Mouse (Mus musculus): ENCODE results near the gene Lrrc8d.

Gene Lrrc8d

DNA sequence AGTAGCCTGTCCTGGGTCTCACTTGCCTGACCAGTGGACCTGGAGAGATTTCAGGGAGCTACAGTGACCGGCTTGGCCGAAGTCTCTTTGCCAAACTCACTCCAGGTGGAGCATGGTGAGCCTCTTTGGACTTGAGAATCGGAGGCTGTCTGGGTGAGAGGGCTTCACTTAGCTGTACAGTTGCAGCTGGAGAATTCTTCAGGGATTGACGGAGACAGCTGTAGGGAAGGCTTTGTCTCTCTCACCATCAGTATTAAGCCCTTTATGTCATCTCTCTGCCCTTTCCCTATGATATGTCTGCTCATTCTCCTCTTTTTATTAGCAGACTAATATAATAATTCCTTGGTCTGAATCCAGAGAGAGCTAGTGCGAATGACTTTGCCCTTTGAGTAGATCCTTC, 157.7 kb downstream of the Lrrc8d start:
- no peak for DNase-seq (ENCODE audit: low read depth, low spot score)

DNA sequence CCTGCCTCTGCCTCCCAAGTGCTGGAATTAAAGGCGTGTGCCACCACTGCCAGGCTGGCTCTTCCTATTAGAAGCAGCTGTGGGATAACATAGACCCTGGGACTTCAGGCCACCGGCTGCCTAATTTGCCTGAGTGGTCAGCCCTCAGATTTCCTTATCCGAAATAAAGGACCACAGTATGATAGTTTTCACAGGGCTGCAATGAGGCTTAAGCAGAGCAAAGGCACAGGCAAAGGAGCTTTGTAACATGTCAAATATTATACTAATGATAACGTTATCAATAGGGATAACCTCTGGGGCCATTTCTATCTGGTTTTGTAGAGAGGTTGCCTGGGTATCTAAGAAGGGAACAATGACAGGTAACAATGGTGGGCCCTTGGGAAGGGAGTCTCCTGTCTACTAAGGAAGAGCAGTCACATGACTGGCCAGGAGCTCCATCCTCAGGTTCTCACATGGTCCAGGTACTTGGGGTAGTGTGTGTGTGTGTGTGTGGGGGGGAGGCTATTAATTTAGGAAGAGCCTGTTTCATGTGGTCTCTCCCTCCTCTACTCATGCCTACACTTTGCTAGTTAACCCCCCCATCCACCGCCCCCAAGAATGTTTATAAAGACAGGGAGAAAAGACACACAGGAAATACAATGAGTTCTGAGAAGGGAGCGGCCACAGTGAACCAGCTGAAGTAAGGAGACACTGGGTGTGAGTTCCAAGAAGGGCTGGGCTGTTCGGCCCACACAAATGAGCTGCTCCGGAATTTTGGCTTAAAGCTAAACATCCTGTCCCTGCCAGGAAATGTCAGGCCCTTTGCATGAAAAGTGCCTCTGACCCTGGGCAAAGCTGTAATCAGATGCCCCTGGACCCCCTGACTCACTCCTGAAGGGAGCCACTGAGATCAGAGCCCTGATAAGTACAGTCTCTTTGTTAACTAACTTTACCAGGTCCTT, 159.3 kb downstream of the Lrrc8d start:
- no peak for DNase-seq (ENCODE audit: low read depth, low spot score)

DNA sequence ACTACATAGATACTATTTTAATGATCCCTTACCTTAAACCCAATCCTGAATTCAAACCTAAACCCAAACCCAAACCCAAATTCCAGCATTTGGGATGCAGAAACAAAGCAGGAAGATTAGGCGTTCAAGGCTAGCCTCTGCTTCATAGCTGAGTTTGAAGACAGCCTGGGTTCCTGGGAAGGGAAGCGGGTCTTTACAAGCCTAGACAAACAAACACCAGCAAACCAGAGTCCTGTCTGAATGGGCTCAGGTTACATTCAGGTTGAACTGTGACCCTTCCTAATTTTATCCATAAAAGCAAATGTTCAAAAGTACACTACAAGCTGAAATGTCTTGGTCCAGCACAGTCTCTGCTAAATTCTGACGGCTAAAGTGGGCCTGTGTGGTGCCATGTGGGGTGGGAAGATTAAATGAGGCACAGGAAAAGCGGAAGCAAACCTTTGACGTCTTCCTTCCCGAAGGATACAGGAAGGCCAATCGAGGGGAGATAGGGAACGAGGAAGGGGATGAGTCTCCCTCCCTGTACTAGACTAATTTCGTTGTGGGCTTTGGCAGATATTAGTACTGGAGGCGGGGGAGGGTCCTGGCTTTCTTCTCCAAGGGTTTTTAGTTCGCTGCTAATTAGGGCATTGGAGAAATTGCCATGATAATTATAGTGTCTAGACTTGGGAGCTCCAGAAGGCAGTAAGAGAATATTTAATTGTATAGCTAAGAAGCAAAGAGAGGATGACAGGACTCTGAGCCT, 160.1 kb downstream of the Lrrc8d start:
- DNase-seq (ENCODE audit: low read depth, low spot score), result no peak

DNA sequence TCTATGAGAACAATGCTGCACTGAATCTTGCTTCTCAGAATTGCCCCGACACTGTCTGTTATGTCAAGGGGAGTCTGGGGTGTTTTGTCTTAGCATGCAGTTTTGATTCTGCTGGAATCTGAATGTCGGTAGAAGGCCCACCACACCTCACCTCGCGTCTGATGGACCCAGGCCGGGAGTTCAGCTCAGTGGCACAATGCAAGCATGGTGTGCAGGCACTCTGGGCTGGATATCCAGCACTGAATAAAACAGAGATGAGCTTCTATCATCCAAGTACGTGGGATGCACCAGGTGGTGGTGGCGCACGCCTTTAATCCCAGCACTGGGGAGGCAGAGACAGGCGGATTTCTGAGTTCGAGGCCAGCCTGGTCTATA, 160.7 kb downstream of the Lrrc8d start:
- no peak for DNase-seq (ENCODE audit: low read depth, low spot score)

DNA sequence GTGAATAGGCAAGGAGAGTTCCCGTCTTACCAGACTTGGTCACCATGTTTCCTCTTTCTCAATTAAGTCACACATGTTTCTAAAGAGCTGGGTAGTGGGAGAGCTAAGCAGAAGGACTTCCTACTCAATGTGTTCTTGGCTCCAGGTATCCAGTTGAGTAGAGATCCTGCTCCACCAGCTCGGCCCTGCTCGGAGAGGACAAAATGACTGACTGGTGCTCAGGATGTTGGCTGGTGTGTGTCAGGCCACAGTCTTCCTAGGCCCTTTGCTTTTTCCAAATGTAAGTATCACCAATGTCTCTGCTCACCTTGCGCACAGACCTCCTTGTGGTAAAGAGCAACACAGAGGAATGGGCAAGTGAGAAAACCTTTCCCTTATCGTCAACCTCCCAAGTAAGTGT, 161.8 kb downstream of the Lrrc8d start:
- no peak for DNase-seq (ENCODE audit: low read depth, low spot score)

DNA sequence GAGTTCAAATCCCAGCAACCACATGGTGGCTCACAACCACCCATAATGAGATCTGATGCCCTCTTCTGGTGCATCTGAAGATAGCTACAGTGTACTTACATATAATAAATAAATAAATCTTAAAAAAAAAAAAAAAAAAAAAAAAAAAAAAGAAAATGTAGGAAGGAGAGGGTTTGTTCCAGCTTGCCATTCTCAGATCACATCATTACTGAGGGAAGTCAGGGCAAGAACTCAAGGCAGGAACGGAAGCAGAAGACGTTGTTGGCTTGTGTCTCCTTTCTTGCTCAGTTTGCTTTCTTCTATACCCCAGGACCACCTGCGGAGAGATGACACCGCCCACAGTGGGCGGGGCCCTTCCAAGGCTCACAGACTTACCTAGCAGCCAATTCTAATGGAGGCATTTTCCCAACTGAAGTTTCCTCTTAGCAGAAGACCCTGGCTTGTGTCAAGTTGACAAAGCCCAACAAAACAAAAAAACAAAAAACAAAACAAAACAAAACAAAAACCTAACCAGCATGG, 165.4 kb downstream of the Lrrc8d start:
- DNase-seq (ENCODE audit: low read depth, low spot score), result peak; percentile 71

DNA sequence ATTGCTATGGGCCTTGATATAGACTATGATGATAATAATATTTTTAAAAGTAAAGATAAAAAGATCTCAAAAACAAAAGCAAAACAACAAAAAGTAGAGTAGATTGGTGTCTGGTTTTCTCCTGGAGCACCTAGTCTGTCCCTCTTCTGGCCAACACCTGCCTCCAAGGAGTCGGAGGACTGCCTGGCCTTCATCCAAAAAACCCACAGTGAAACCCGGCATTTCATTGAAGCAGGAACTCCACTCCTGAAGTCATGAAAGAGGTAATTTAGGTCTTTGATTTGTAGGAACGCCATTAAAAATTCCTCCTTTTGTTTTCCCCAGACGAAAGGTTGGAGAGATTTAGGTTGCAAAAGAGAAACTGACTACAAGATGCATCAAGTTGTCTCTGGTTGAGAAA, 167.7 kb downstream of the Lrrc8d start:
- DNase-seq (ENCODE audit: low read depth, low spot score), result no peak

DNA sequence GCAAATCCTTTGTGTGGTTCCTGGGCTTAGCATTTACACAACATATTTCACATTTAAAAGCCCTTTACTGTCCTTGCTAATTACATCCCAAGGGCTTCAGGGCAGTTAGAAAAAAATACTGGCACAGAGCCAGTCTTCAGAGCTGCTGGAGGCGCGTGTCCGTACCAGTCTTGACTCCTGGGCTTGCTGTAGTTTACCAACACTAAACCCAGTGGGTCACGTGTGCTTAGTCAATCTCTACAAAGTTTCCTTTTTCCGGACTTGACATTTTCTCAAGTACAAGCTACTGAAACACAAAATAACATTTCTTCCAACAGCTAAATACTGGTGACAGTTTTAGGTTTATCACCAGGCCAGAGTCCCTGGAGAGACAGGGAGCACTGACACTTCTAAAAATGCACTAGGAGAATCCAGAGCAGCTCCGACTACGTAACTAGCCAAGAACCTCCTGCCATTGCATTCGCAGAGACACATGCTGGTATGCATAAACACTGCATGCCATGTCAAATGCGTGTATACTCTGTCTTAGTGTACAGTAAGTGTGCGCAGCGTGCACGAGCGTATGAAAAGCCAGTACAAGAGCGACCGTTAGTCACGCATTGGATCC, 168.2 kb downstream of the Lrrc8d start:
- no peak for DNase-seq (ENCODE audit: low read depth, low spot score)

DNA sequence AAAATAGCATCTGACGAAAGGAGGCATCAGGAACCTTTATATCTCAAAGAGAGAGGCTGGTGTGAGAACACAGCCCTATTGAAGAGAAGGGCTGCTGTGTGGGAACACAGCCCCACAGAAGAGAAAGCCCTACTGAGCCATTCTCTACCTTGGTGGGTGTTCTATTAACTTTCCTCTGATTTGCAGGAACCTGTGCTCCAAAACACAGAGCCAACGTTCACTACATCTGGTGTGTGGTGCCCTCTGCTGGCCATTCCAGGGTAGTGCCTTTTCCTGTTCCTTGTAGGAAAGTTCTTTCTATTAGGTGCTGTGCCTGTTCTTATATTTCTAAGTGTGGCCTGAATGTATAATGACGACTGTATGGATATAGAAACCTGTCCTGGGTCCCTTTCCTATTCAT, 168.8 kb downstream of the Lrrc8d start:
- peak; percentile 77 for DNase-seq (ENCODE audit: low read depth, low spot score)

DNA sequence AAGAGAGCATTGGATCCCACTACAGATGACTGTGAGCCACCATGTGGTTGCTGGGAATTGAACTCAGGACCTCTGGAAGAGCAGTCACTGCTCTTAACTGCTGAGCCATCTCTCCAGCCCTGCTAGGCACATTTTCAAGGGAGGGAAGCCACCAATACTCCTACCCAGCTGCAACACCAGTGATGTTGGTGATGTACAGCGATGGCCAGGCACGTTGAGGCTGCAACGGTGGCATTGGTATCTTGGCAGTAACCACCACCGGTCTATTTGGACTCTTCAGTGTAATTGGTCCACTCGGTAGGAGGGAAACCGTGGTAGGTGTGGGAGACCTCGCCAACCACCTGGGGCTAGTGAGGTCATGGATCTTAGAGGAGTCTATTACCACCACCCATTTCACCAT, 170.0 kb downstream of the Lrrc8d start:
- DNase-seq (ENCODE audit: low read depth, low spot score), result no peak

DNA sequence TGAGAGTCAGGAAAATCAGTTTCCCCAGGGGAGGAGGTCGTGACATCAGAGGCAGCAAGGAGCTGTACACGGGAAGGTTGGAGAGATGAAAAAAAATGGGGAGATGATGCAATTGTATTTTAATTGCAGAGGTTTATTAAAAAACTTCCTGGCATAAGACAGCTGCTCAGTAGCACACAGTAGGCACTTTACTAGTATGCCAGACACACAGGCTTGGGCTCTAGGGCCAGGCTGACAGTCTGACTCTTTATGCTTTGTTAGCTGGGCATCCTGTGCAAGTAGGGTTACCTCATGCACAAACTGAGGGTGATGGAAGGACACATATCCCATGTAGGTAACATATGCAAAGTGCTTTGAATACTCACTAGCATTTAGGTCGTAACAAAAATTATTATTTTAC, 171.4 kb downstream of the Lrrc8d start:
- DNase-seq (ENCODE audit: low read depth, low spot score), result no peak

DNA sequence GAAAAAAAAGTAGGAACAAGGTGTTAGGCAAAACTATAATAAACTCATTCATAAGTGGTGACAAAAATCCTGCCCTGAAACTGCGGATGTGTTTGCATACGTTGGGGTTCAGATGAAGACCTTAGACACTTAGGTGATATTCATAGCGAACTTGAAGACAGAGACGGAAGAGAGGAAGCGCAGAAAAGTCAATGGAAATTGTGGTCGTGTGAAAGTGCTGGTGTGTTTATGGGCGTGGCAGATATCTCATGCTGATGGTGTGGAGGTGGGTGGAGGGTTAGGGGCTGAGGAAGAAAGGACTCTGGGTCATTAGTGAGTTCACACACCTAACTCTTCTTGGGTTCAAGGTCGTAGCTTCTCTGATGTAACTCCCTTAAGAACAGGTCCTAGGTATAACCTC, 172.4 kb downstream of the Lrrc8d start:
- DNase-seq (ENCODE audit: low read depth, low spot score), result no peak

DNA sequence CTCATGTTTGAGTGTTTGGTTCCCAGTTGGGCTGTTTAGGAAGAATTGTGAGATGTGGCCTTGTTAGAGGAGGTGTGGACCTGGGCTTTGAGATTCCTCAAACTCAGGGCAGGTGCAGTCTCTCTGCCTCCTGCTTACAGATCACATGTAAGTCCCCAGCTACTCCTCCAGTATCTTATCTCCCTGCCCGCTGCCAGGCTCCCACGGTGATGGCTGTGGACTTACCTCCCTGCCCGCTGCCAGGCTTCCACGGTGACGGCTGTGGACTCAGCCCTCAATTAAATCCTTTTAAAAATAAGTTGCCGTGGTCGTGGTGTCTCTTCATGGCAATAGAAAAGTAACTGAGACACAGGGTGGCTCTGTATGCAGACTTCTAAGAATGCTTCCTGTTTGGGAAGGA, 173.1 kb downstream of the Lrrc8d start:
- DNase-seq (ENCODE audit: low read depth, low spot score), result no peak

DNA sequence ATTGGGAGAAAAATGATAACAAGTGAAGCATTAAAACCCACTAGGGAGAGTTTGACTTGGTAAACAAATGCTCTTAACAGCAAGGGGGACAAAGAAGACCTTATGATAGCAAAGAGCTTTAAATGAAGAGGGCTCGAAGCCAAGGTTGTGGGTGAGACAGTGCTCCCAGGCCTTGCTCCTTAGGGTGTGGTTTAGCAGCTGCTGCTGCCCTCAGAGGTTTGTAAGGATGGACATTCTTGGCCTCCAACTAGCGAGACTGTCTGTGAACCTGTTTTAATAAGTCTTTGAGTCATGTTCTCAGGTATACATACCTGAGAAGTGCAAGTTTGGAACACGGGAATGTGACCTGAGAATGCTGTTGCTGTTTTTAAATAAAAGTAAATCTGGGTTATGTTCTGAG, 174.0 kb downstream of the Lrrc8d start:
- no peak for DNase-seq (ENCODE audit: low read depth, low spot score)

DNA sequence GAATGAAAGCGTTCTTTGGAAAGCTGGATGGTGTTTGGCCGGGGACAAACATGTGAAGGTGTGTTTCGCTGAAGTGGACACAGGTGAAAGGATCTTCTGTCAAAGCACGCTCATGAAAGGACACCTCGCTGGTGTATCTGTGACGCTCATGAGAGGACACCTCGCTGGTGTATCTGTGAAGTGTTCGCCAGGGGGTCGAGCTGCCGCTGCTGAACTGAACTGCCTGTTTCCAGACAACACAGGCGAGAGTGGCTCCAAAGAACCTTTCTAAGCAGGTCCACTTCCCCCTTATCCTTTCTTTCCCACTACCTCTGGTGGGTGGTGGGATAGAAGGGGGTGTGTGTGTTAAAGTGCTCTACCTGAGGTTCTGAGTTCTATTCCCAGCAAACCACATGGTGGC, 174.7 kb downstream of the Lrrc8d start:
- DNase-seq (ENCODE audit: low read depth, low spot score), result no peak

DNA sequence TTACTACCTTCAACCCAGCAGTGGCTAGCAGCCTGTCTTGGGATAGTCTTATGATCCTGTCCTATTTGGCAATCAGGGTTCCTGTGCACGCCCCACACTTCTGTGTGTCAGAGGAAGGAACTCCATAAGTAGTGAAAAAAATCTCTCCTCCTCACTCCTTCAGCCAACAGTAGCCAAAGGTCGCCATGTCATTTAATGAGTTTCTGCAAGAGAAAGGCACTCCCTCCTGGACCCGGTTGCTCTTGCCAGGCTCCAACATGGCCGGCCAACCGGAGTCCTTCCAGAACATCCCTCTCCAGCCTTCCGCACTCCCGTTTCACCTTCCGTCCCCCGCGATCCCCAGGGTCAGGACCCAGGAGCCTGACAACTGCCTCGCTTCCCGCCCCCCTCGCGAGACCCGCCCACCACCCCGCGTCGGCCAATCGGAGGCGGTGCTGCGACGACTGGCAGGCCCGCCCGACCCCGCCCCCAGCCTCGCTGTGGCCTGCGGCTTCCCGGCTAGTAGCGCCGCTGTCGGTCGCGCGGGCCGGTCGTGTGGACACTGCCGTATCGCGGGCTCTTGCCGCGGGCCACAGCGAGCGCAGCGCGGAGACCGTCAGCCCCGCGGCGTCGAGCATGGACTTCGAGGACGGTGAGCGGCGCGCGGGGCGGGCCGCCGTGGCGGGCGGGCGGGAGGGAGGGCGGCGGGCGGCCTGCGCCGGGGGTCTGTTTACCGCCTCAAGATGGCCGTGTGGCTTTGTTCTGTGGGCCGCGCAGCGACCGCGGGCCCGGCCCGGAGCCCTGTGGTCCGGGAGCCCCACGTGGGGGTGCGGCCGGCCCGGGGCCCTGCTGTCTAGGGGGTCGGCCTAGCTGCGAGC, 176.5 kb downstream of the Lrrc8d start, which contains the start of gene Zfp326:
TSS of gene Zfp326 (plus strand) at position 498 of the 857 bp plus-strand sequence.
- peak; percentile 93 for DNase-seq (ENCODE audit: low read depth, low spot score)

DNA sequence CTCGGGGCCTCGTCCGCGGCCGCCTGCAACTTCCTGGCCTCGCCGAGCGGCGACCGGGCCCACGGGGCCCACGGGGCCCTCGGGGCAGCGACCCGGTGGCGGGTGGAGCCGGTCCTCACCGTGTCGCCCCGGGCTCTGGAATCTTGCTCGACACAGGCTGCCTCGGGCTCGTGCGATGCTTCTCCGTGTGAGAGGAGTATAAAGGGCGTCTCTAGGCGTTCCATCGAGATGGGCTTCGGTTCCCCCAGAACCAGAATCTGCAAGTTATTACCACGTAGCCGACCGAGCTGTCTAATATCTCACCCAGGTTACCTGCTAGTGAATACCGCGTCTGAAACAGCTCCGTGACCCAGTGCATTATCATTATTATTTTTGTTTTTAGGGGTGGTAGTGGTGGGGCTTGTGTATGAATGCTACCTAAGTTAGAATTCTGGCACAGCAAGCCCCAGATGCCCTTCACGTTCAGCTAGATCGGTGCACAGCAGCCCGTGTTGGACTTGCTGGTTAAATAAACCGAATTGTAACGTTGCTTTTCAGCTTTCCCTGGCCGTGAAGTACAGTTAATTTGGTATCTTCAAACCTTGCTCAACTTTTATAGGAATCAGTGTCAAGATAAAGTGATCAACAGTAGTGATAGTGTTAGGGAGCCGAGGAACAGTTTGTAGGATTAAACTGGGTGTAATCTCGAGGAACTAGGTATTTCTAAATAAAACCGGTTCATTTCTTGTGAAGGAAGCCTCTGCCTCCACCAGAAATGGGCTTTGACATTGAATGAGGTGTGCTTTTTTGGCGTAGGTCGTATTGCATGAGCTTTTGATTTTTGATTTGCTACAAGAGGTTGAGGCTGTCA, 177.4 kb downstream of the Lrrc8d start:
- DNase-seq (ENCODE audit: low read depth, low spot score), result no peak
